Mouse (Mus musculus) CH12.LX (cell line): Measurements from ENCODE around the gene Glb1.

ENCODE experiments used
- CTCF ChIP-seq, 2 experiments: IDR thresholded peaks in 1 of 2; conservative IDR thresholded peaks in 1 of 2; 2 replicates each; pipeline ENCODE4 v1.5.1; 2011 to 2012; ENCODE audit warnings: low read depth in 2 of 2, low read length in 2 of 2, improper control_type of control experiment in 1 of 2, inconsistent platforms in 1 of 2, mild to moderate bottlenecking in 1 of 2, moderate library complexity in 1 of 2
- MAFK ChIP-seq: IDR thresholded peaks from 2 replicates; pipeline ENCODE4 v1.6.1; 2011; ENCODE audit warnings: low read length, improper control_type of control experiment; ENCODE audit not compliant: insufficient replicate concordance
- POLR2A ChIP-seq: IDR thresholded peaks from 2 replicates; pipeline ENCODE4 v1.6.1; 2011; ENCODE audit warnings: low read depth, mild to moderate bottlenecking, improper control_type of control experiment, low read length
- USF1 ChIP-seq: IDR thresholded peaks from 2 replicates; pipeline ENCODE4 v1.6.1; 2014; ENCODE audit warnings: low read depth, mild to moderate bottlenecking, inconsistent platforms, low read length, improper control_type of control experiment

DNA sequence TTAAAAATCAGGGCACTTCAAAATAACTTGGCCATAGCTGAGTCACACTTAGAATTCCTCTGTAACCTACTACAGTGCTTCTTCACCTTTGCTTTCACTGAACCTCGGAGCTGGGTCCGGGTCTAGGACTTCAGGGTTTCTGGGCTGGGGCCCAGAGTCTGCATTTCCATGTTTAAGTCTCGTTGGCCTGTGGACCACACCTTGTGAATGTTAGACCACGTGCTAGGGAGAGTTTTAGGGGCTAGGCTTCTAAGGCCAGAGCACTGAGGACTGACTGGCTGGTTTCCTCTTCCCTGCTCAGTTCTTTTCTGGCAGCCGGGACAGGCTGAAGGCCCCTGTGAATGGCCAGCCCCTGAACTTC, 308 bp upstream of the Glb1 start:
- no peak for TF ChIP-seq CTCF (conservative IDR thresholded peaks at IDR 0.05 in 1 of 2, IDR thresholded peaks at IDR 0.05 in 1 of 2; ENCODE audit: low read depth in 2 of 2, low read length in 2 of 2)
- no peak for TF ChIP-seq MAFK
- TF ChIP-seq USF1 = no peak
- TF ChIP-seq POLR2A = no peak; the same call in 1 of the 2 replicates
